Mouse (Mus musculus) heart, embryonic 12.5 days (tissue): Measurements from ENCODE around the gene Ptgs1. TPM values are rescaled to one million over a fixed set of nuclear protein-coding genes. Genes with fewer than 3 reads are reported as not detected.

Experiments used
- ATAC-seq: fragments of 200-750 bp; cut with Nextera tagmentation; 2 replicates; pipeline ENCODE4 v1.8.0; 2017; ENCODE audit warnings: moderate TSS enrichment, moderate library complexity; ENCODE audit not compliant: insufficient number of reproducible peaks, low FRiP score
- H3K27ac ChIP-seq: fragments of 300-500 bp; sonication (generic); 2 replicates; pipeline ENCODE4 v1.5.1; 2016; ENCODE audit warnings: mild to moderate bottlenecking, moderate library complexity; ENCODE audit not compliant: poor library complexity, severe bottlenecking
- H3K27me3 ChIP-seq: fragments of 300-500 bp; sonication (generic); replicated peaks from 2 replicates; pipeline ENCODE4 v1.6.1; 2016; ENCODE audit warnings: mild to moderate bottlenecking, moderate library complexity
- H3K36me3 ChIP-seq: fragments of 300-500 bp; sonication (generic); 2 replicates; pipeline ENCODE4 v1.6.1; 2016; ENCODE audit warnings: mild to moderate bottlenecking, moderate library complexity
- H3K4me1 ChIP-seq: fragments of 300-500 bp; sonication (generic); replicated peaks from 2 replicates; pipeline ENCODE4 v1.6.1; 2016; ENCODE audit warnings: mild to moderate bottlenecking
- H3K4me2 ChIP-seq: fragments of 300-500 bp; sonication (generic); 2 replicates; pipeline ENCODE4 v1.6.1; 2016; ENCODE audit warnings: mild to moderate bottlenecking, moderate library complexity
- H3K4me3 ChIP-seq: fragments of 300-500 bp; sonication (generic); 2 replicates; pipeline ENCODE4 v1.5.1; 2016; ENCODE audit warnings: mild to moderate bottlenecking
- H3K9ac ChIP-seq: fragments of 300-500 bp; sonication (generic); 2 replicates; pipeline ENCODE4 v1.6.1; 2016; ENCODE audit warnings: mild to moderate bottlenecking, moderate library complexity
- H3K9me3 ChIP-seq: fragments of 300-500 bp; sonication (generic); replicated peaks from 2 replicates; pipeline ENCODE4 v1.6.1; 2016; ENCODE audit warnings: mild to moderate bottlenecking, moderate library complexity
- WGBS: fragments of 180-500 bp; shearing (Covaris S2); methylation state at CpG from one replicate; pipeline ENCODE4 v1.1.7; 2016; 5-methylcytosine and 5-hydroxymethylcytosine counted together
- polyA plus RNA-seq: library from polyadenylated mRNA; unstranded; fragments of >200 nt; fragmentation: Nextera tagmentation; extraction: Ambion mirVana; gene quantifications from 2 replicates; pipeline ENCODE4 v1.2.1, GENCODE M21; 2016

The Ptgs1 gene
- polyA plus RNA-seq, 1 experiment from 2014 or later, result 25.5 TPM

GRCm38 (mm10) chr2:36276454-36276853 lies 46.2 kb downstream of the Ptgs1 start:
- Histone ChIP-seq H3K4me3 (no peak overlapping the region), H3K4me2 (no peak overlapping the region), H3K9me3 (no peaks in the 10 kb centered on the region), H3K27ac (no peak overlapping the region), H3K9ac (no peak overlapping the region), H3K27me3 (no peaks in the 10 kb centered on the region; the same call in 1 of the 2 replicates), H3K4me1 (no peaks in the 10 kb centered on the region), H3K36me3 (no peaks in the 10 kb centered on the region)
- 37% methylated on average over 4 of the region's 4 CpGs for WGBS
- ATAC-seq, result no peak

DNA sequence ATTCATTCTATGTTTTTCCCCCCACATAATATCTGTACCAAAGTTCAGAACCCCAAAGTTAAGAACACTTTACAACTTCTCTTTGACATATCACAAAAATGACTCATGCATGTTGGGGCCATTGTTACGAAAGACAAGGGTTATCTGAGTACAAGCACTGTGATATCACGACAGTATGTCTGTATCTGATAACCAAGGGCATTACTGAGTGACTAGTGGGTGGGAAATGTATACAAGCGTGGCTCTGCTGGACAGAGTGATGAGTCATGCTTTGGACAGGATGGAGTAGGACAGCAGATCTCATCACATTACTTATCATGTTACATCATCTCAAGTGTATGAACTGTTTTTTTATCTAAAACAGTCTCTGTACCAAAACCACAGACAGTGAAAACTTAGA lies 48.5 kb downstream of the Ptgs1 start:
- H3K4me1 ChIP-seq, result no peaks in the 10 kb centered on the region
- H3K27ac ChIP-seq, result no peak overlapping the region
- H3K9ac ChIP-seq, result no peak overlapping the region
- WGBS, result 39% methylated on average over 3 of the region's 3 CpGs
- ATAC-seq, result no peak
- no peak overlapping the region for H3K4me3 ChIP-seq
- no peaks in the 10 kb centered on the region for H3K9me3 ChIP-seq
- H3K27me3 ChIP-seq, result no peaks in the 10 kb centered on the region
- H3K36me3 ChIP-seq, result no peaks in the 10 kb centered on the region
- H3K4me2 ChIP-seq, result no peak overlapping the region

GRCm38 (mm10) chr2:36281138-36281537 lies 50.9 kb downstream of the Ptgs1 start:
- no peaks in the 10 kb centered on the region for H3K36me3 ChIP-seq
- ATAC-seq, result no peak
- no peaks in the 10 kb centered on the region for H3K4me1 ChIP-seq
- H3K27me3 ChIP-seq, result no peaks in the 10 kb centered on the region
- WGBS, result 61% methylated on average over 1 of the region's 1 CpGs
- no peak overlapping the region for H3K27ac ChIP-seq
- H3K9ac ChIP-seq, result no peak overlapping the region
- H3K4me3 ChIP-seq, result no peak overlapping the region
- no peaks in the 10 kb centered on the region for H3K9me3 ChIP-seq
- H3K4me2 ChIP-seq, result no peak overlapping the region

DNA sequence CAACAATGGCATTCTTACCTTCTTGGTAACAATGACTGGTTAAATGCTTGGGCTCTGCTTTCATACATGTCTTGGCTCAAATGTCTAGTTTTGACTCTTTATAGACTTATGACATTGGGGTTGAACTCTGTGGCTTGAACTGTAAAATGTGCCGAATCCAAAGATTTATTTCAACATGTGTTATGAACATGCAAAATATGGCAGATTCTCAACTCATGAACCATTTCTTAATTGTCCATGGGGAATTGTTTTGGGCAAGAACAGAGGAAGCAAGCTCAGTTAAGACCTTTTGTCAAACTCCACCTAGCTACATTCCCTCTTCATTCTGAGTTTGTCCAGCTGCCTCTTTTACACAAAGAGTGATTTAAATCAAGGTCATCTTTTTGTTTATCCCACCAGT lies 52.1 kb downstream of the Ptgs1 start:
- 81% methylated on average over 1 of the region's 1 CpGs for WGBS
- H3K9me3 ChIP-seq, result no peaks in the 10 kb centered on the region
- H3K4me2 ChIP-seq, result no peak overlapping the region
- no peaks in the 10 kb centered on the region for H3K27me3 ChIP-seq
- H3K4me3 ChIP-seq, result no peak overlapping the region
- no peaks in the 10 kb centered on the region for H3K36me3 ChIP-seq
- H3K9ac ChIP-seq, result no peak overlapping the region
- no peak for ATAC-seq
- no peaks in the 10 kb centered on the region for H3K4me1 ChIP-seq
- H3K27ac ChIP-seq, result no peak overlapping the region

Other genes with a start within 250 kb of the Ptgs1 start
- 287 and 300 TPM in 2 replicates for gene Ndufa8, start 181.0 kb upstream of the Ptgs1 start, polyA plus RNA-seq
- gene Morn5, start 181.0 kb upstream of the Ptgs1 start, polyA plus RNA-seq, result not detected in 2 replicates
- gene Lhx6, start 125.0 kb upstream of the Ptgs1 start, polyA plus RNA-seq, result 0.46 and 0.55 TPM in 2 replicates
- 26.3 and 34.2 TPM in 2 replicates for gene Mrrf, start 94.0 kb upstream of the Ptgs1 start, polyA plus RNA-seq
- gene Rbm18, start 93.7 kb upstream of the Ptgs1 start, polyA plus RNA-seq, result 52.4 and 56.1 TPM in 2 replicates
- gene Olfr338, start 143.1 kb downstream of the Ptgs1 start, polyA plus RNA-seq, result not detected in 2 replicates
- gene Olfr339, start 188.5 kb downstream of the Ptgs1 start, polyA plus RNA-seq, result not detected in 2 replicates
- not detected in 2 replicates for gene Olfr340, start 222.2 kb downstream of the Ptgs1 start, polyA plus RNA-seq